Mouse (Mus musculus): ENCODE data around the gene Rpa1. TPM values are rescaled to one million over a fixed set of nuclear protein-coding genes. Genes with fewer than 3 reads are reported as not detected.
"Not testable (repeated sequence)": the region's sequence is repeated elsewhere in the genome, so short reads cannot be mapped to it uniquely, and the experiment has no call there.

Gene Rpa1
- total RNA-seq, 1 experiment from 2014 or later: 158 TPM

- no peak for ATAC-seq (replicated peaks; ENCODE audit: low read depth, poor library complexity, severe bottlenecking)
These were observed 22.8 kb downstream of the Rpa1 start for GRCm38 (mm10) chr11:75325116-75325968.

GRCm38 (mm10) chr11:75324433-75324832 is 23.7 kb downstream of the Rpa1 start:
- ATAC-seq (replicated peaks; ENCODE audit: low read depth, poor library complexity, severe bottlenecking): no peak

DNA sequence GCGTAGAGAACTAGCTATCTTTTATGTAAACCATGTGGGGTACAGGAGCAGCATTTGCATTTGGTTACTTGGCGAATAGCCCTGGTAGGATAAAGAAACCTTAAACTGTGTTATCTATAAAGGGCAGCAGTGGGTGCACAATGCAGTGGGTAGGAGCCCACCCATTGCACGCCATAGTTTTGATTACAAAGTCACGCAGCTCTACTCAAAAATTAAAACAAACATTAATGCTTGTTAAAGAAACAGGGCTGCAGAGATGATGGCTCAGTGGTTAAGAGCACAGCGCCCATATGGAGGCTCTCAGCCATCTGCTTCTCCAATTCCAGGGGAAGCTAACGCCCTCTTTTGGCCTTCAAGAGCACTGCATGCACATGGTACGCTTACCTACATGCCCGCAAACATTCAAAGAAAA is 24.8 kb downstream of the Rpa1 start:
- peak; percentile 82 for ATAC-seq (replicated peaks; ENCODE audit: low read depth, poor library complexity, severe bottlenecking)

DNA sequence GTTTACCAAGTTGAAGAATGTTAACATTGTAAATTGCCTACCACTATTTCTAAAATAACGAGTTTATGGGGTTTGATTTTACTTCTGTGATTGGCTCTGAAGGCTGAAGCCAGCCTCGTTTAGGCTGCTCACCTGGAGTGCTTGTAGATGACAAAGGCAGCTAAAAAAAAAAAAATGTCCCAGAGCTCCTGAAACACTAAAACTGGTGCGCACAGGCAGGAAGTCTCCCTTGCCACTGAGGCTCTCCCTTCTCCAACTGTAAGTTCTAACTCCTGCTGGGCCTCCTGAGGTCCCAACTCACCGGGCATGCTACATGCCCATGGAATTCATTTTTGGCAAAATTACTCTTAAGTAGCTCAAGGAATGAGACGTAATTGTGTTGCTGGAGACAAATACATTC is 28.9 kb downstream of the Rpa1 start:
- ATAC-seq (replicated peaks; ENCODE audit: low read depth, poor library complexity, severe bottlenecking): no peak

GRCm38 (mm10) chr11:75318351-75319221 is 29.5 kb downstream of the Rpa1 start:
- ATAC-seq (replicated peaks; ENCODE audit: low read depth, poor library complexity, severe bottlenecking): no peak

GRCm38 (mm10) chr11:75313834-75314233 is 34.3 kb downstream of the Rpa1 start:
- peak; percentile 84 for ATAC-seq (replicated peaks; ENCODE audit: low read depth, poor library complexity, severe bottlenecking)

- no peak for ATAC-seq (replicated peaks; ENCODE audit: low read depth, poor library complexity, severe bottlenecking)
These were observed 36.4 kb downstream of the Rpa1 start for GRCm38 (mm10) chr11:75311751-75312150.

- ATAC-seq (replicated peaks; ENCODE audit: low read depth, poor library complexity, severe bottlenecking): no peak
These were observed 37.3 kb downstream of the Rpa1 start for GRCm38 (mm10) chr11:75310813-75311212.

DNA sequence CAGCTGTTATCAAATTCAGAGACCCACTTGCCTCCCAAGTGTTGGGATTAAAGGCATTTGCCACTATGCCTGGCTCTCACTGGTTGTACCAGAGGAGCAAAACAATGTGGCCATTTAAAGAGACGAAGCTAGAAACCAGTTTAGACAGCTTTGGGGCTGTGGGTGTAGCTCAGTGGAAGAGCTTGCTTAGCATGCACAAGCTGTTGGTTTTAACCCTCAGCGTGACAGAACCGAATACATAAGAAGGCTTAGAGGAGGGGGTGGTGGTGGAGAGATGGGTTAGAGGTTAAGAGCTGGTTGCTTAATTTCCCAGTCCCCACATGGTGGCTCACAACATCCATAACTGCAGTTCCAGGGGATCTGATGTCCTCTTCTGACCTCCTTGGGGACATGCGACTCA is 39.5 kb downstream of the Rpa1 start:
- no peak for ATAC-seq (replicated peaks; ENCODE audit: low read depth, poor library complexity, severe bottlenecking)

- ATAC-seq (replicated peaks; ENCODE audit: low read depth, poor library complexity, severe bottlenecking): no peak
These were observed 43.3 kb downstream of the Rpa1 start for GRCm38 (mm10) chr11:75304797-75305196.

DNA sequence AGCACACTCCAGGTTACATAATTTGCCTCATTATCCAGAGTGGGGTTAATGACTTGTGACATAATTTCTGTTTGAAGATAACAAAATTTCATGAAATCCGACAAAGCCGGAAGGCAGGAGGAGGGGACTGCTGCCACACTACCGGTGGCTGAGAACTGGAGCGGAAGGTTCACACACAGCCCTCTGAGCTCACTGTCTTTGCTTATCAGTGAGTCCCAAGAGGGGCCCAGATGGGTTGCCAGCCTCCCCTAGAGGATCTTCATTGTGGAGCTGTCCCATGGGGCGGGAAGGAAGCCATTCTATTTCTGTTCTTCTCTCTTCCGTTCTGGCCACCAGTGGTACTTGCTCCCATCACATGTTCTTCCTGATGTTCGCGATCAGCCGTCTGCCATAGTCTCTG is 47.2 kb downstream of the Rpa1 start:
- ATAC-seq (replicated peaks; ENCODE audit: low read depth, poor library complexity, severe bottlenecking): no peak

DNA sequence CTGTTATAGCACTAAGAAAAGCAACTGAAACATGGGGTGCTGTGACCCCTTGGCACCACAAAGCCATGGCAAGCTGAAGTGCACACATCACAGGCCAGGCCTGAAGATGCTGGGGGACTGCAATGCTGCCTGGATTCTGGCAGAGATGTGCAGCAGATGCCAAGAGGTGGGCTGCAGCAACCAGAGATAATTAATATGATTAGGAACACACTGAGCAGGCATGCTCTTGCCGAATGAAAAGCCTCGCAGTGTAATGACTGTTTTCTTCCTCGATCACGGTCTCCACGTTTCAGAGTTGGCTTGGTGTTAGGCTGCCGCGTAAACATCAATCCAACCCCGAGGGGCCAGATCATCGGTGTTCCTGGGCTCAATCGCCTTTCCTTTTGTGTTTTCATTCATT is 48.3 kb downstream of the Rpa1 start:
- no peak for ATAC-seq (replicated peaks; ENCODE audit: low read depth, poor library complexity, severe bottlenecking)

GRCm38 (mm10) chr11:75298491-75298890 is 49.6 kb downstream of the Rpa1 start:
- no peak for ATAC-seq (replicated peaks; ENCODE audit: low read depth, poor library complexity, severe bottlenecking)

- ATAC-seq (replicated peaks; ENCODE audit: low read depth, poor library complexity, severe bottlenecking): no peak
These were observed 50.5 kb downstream of the Rpa1 start for GRCm38 (mm10) chr11:75297631-75298030.

GRCm38 (mm10) chr11:75296406-75297005 is 51.6 kb downstream of the Rpa1 start:
- ATAC-seq (replicated peaks; ENCODE audit: low read depth, poor library complexity, severe bottlenecking): no peak

DNA sequence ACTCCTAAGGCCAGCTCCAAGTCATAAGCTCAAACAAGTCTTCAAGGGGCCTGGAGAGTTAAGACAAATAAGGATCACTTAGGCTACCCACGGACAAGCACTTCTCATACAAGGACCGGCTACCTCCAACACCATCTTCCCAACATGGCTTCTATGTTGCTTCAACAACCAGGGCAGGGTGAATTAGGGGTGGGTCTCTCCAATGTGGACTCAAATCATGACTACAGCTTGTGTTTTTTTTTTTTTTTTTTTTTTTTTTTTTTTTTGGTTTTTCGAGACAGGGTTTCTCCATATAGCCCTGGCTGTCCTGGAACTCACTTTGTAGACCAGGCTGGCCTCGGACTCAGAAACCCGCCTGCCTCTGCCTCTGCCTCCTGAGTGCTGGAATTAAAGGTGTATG is 52.6 kb downstream of the Rpa1 start:
- ATAC-seq (replicated peaks; ENCODE audit: low read depth, poor library complexity, severe bottlenecking): not testable (repeated sequence)

- ATAC-seq (replicated peaks; ENCODE audit: low read depth, poor library complexity, severe bottlenecking): no peak
These were observed 53.3 kb downstream of the Rpa1 start for GRCm38 (mm10) chr11:75294862-75295261.

DNA sequence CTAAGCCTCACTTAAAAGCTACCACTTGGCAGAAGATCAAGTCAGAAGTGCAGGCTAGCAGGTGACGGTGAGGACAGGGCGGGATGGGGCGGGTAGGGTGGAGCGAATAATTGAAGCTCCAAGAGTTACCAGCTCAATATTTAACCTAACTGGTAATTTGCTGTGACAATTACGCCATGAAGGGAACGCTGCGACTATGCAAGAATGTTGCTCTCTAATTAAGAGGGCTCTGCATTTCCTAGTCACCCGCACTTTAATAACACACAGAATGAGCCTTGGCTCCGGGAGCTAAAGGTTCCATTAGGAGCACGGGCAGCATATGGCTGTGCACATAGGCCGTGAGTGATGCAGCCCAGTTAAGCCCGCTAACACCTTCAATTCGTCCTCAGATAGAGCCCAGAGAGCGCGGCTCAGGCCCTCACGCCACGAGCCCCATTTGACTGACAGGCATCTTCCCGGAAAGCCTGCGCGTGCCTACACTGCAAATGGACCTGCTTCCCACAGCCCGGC is 54.2 kb downstream of the Rpa1 start:
- ATAC-seq (replicated peaks; ENCODE audit: low read depth, poor library complexity, severe bottlenecking): no peak

DNA sequence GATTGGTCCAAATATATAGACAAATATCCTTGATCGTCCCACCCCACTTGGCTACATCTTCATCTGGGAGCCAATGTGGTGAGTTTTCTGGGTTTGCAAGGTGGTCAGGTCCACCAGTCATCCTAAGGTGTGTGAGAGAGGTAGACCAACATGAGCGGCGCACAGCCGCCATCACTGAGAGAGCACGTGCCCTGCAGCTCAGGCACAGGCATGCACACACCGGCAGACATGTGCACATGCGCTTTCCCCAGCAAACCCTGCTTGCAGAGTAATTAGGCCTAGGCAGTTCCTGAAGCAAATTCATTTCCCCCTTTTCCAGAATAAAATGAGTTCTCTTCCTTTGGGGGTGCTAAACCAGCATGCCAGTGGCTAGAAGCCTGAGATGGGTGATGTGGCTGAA is 55.8 kb downstream of the Rpa1 start:
- no peak for ATAC-seq (replicated peaks; ENCODE audit: low read depth, poor library complexity, severe bottlenecking)

GRCm38 (mm10) chr11:75291389-75292215 is 56.5 kb downstream of the Rpa1 start:
- ATAC-seq (replicated peaks; ENCODE audit: low read depth, poor library complexity, severe bottlenecking): no peak
